Mouse (Mus musculus) Muller cell, postnatal 12 days (primary cell): ENCODE results near the gene Hspg2.
A peak's percentile ranks its signal among the peaks of the same experiment; 100 is the strongest.
"Not testable (repeated sequence)": the region's sequence is repeated elsewhere in the genome, so short reads cannot be mapped to it uniquely, and the experiment has no call there.

Experiments
- DNase-seq: peaks from one replicate; pipeline ENCODE4 v3.0.0-alpha.2; 2015; ENCODE audit errors: inconsistent ontology term

Hspg2 gene

DNA sequence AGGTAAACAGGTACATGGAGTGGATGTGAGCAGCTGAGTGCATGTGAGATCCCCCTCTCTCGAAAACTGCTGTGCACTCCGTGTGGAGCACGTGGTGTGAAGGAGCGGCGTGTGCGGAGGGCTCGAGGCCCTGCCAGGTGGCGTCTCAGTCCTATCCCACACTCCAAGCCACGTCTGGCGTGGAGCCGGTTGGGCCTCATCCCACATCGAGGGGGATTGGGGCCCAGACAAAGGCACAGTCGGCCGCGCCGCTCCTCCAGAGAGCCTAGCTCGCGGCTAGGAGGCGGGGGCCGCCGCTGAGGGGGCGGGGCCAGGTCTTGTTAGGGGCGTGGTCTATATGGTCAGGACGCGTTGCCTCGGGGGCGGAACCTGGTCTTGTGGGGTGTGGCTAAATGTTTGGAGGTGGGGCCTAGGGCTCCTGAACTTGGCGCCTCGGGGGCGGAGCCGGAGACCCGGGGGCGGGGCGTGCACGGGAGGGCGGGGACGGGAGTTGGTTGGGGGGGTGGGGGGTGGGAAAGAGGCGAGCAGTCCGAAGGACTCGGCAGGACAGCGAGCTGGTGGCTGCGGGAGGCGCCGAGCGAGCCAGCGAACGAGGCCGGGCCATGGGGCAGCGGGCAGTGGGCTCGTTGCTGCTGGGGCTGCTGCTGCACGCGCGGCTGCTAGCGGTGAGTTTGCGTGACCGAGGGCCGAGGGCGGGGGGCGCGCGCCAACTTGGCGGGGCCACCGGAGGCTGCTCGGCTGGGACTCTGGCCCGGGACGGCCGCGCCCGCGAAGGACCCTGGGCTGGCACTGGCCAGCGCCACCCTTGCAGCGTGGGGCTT, at the start of gene Hspg2:
TSS of gene Hspg2 (plus strand) at position 510 of the 821 bp plus-strand sequence.
- peak; percentile 98 for DNase-seq

DNA sequence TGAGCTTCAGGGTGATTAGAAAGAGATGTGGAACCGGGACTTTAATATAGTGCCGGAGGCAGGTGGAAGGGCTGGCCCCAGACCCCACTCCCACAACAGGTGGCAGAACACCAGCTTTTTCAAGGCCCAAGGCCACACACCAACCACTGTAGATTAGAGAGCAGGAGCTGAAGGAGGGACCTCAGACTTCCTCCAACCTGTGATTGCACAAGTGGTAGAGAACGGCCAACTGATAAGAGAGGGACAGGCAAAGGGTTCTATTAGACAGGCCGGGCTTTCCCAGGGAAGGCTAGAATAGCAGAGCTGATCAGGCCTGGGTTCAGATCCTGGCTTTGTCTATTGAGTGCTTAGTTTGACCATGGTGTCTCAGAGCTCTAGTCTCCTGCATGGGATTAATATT, 38.1 kb upstream of the Hspg2 start, which contains the start of gene Cela3b:
TSS of gene Cela3b (minus strand) at position 39 of the 400 bp plus-strand sequence.
- DNase-seq = no peak

DNA sequence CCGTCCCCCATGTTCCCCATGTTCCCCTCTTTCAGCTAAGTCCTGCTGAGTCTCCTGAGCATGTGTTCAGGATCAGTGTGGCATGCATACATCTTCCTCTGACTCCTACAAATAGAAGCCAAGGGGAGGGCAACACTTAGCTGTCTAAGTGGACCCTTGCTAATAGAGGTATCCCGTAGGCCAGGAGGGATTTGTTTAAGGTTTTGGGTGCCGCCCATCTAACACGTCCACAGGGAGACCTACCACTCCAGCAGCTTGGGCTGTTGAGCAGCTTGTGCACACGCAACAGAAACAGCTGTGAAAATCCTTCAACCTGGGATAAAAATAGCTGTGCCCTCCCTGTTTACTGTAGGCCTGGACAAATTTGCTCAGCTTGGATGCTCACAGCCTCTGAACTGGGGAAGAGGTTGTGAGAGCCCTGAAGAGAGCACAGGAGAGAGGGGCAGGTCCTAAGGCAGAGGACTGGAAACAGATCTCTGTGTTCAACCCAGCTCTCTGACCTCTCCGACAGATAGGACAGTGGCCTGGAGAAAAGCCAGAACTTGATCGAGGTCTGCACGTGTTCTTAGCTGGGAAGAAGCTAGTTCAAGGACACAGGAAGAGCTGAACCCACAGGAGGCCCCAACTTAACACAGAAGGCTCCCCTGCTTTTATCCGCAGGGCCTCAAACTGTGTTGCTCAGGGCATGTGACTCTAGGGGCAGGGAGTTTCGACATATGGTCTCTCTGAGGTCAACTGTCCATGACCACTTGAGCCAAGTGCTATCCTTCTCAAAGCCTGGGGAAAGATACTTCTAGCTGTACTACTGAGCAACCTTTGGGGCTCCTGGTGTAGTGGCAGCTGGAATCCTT, 35.6 kb upstream of the Hspg2 start:
- not testable (repeated sequence) for DNase-seq

DNA sequence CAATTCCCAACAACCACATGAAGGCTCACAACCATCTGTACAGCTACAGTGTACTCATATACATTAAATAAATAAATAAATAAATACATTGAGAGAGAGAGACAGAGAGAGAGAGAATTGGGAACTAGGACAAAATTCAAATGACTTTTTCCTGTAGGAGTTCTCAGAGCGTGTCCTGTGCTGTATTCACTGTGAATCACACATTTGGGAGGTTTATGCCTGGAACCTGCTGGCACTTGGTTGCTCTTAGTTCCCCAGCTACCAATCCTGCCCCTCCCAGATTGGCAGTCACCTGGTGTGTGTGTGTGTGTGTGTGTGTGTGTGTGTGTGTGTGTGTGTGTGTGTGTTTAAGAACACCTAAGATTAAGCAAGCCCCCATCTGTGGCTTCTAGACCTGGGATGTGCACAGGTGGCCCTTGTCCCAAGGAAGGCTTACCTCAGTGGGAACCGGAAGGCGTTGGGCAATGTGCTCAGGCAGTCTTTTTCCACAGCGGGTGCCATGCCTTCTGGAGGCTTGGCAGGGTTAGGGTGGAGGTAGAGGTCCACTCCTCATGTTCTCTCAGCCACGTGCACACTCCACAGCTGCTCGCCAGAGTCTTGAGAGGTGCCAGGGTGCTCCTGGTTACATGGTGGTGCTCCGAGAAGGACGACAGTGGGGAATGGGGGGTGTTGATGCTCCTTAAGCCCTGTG, 31.4 kb upstream of the Hspg2 start:
- no peak for DNase-seq

DNA sequence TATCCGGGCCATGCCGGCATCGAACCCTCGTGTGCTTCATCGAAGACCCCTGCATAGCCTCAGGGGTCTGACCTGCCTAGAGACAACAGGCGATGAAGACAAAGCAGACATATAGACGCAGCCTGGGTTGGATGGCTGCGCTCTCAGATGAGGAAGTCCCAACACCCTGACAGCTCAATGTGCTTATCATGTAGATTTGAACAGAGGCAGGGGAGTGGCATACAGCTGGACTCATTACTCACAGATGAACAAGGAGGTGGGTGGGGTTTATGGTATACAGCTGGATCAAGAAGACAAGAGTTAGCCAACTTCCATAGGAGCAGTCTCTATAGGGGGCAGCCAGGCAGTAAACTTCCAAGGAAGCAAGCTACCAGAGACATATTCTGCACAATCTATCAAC, 29.7 kb upstream of the Hspg2 start:
- no peak for DNase-seq

DNA sequence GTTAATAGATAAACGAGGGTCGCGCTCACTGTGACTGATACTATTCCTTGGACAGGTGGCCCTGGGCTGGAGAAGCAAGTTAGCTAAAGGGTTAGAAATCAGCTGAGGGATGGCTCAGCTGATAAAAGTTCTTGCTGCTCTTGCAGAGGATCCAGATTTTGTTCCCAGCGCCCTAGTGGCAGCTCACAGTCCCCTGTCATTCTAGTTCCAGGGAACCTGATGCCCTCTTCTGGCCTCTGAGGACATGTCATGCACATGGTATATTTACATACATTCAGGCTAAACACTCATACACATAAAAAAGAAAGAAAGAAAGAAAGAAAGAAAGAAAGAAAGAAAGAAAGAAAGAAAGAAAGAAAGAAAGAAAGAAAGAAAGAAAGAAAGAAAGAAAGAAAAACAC, 27.2 kb upstream of the Hspg2 start:
- no peak for DNase-seq

DNA sequence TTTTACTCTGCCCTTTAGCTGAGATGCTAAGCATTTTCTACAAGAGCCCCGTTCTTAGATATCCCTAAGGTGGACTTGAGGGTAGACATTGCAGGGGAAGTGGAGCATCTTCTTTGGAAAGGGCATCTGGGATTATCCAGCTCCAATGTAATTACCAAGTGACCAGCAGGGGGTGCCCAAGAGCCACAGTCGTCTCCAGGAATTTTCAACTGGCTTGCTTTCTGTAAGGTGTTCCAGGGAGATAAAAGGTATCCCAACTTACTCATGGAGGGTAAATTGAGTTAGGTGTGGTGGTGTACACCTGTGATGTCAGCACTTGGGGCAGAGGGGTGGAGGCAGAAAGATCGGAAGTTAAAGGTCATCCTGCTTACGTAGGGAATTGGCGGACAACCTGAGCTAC, 24.9 kb upstream of the Hspg2 start:
- peak; percentile 65 for DNase-seq

DNA sequence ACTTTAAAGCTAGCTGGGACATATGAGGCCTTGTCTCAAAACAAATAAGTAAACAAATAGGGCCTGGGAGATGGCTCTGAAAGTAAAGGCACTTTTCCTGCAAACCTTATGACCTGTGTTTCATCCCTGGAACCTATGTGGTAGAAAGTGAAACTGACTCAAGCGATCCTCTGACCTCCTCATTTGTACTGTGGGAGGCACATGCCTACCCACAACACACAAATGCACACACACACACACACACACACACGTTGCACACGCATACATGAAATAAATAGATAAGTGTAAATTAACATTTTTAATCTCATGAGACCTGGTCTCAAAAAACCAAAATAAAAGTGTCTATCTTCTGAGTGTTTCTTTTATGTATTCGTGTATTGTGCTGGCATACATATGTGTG, 22.7 kb upstream of the Hspg2 start:
- DNase-seq = no peak

DNA sequence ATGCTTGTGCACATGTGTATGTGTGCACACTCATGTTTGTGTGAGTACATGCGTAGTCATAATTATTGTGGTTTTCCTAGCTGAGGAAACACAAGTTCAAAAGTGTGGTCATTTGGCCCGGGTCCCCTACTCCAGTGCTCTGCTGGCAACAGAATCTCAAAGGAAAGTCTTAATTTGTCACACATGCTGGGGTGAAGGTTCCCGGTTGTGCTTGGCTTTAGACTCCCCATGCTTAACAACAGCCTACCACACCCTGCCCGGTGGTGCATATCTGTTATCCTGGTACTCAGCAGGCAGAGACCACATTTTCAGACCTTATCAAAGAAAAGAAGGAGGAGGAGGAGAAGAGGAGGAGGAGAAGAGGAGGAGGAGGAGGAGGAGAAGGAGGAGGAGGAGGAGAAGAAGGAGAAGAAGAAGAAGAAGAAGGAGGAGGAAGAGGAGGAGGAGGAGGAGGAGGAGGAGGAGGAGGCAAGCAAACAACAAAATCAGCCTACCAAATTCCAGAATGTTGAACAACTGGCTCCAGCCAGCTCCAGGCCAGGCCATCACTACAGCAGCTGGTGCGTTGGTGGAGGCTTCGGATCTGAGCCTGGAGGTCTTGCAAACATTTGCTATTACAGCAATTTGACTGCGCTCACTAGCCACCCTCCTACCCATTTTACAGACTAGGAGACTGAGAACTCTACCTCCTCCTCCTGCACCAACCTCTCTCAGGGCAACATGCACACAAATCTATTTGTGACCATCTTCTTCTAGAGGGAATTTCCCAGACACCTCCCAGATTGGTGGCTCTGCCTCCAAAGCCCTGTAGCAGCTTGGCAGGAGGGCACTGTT, 21.0 kb upstream of the Hspg2 start:
- peak; percentile 31 for DNase-seq

DNA sequence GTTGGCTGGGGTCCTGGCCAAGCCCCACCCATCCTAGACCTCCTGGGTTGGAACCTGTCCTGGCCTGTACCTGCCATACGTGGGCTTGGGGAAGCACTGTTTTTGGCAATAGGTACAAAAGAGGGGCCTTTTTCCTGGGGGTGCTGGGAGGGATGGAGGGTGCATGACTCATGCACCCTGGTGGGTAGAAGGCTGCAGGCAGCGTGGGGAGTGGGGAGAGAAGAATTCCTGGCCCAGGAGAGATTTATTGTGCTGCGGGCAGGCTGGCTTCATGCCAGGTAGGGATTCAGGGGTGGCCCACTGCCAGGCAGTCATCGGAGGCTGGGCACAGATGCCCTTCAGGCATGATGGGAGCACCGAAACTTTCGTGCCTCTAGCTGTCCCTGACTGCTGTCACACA, 20.4 kb upstream of the Hspg2 start:
- DNase-seq = peak; percentile 93

DNA sequence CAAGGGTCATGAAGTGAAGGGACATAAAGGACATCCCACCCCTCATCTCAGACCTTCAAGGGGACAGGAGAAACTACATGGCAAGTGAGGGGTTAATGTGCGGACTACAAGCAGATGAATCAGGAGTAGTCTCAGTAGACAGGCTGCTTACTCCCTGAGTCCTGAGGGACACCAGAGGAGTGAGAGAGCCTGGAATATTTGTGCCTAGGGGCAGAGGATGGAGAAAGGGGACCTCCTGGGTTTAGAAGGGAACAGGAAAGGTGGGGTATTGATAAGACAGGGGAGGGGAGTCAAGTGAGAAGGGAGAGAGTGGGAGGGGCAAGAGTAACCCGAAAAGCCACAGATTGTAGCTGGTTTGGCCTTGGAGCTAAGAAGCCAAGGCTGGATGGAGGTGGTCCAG, 19.9 kb upstream of the Hspg2 start:
- no peak for DNase-seq

DNA sequence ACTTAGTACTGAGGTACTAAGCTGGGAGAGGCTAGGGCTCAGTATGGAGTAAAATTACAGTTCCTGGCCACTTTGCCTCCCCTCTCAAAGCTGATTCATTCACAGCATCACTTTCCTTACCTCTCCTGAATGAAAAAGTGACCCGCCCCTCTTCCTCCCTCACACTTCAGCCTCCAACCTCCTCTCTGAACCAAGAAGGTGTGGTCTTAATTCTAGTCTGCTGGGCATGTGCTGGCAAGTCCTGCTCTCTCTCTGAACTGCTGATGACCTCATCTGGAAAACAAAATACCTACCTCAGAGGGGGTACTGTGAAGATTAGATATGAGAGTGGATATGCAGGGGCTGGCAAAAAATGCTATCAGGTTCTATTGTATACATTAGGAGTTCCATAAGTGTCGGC, 19.4 kb upstream of the Hspg2 start:
- peak; percentile 62 for DNase-seq

DNA sequence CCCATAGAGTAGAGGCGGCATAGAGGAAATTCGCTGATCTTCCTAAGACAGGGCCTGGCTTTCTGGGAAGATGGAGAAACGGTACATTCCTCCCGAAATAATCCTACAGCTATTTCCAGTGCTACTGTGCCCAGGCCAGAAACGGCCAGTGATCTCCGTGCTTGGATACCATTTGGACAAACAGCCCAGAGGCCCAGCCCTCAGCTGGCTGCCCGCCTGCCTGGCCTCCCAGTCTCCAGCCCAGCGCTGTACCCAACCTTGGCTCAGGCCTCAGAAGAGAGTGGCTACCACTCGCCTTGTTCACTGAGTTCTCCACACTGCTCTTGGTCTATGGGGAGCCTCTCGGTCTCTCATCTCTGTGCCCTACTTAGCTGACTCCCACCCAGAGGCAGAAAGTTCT, 18.9 kb upstream of the Hspg2 start:
- peak; percentile 48 for DNase-seq

DNA sequence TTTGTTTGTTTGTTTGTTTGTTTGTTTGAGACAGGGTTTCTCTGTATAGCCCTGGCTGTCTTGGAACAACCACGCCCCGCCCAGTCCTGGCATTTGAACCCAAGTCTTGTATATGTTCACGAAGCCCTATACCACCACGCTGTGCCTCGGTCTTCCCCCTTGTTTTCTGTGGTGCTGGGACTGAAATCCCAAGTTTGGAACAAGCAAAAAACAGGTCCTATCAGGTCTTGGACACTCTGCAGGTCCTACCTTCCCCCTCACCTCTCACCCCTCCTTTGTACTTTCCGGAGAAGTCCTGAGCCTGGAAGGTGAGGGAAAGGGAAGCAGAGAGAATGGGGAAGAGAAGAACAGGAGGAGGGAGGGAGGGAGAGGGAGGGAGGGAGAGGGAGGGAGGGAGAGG, 16.4 kb upstream of the Hspg2 start:
- no peak for DNase-seq

DNA sequence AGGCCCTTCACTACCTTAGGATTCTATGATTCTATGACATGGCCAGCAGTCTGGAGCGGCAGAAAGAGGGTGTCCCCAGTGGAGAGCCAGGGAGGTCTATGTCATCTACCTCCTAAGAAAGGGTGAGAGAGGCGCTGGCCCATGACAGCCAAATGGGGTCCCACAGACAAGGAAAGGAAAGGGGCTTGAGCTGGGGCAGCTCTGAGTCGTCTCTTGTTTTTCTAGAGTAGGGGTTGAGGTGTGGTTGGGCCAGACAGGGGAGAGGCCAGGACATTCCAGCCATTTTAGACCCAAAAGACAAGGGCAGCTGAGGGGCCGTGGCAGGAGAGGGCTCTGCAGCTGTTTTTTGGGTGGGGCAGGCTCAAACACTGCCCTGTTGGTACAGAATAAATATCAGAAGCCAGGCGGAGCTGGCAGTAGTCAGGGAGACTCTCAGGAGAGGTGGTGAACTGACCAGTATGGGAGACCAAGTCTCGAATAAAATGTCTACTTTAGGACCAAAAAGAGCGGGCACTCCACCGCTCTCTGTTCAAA, 15.3 kb upstream of the Hspg2 start, which contains the start of gene 1700013G24Rik:
TSS of gene 1700013G24Rik (plus strand) at position 51 of the 534 bp plus-strand sequence.
- DNase-seq = no peak

DNA sequence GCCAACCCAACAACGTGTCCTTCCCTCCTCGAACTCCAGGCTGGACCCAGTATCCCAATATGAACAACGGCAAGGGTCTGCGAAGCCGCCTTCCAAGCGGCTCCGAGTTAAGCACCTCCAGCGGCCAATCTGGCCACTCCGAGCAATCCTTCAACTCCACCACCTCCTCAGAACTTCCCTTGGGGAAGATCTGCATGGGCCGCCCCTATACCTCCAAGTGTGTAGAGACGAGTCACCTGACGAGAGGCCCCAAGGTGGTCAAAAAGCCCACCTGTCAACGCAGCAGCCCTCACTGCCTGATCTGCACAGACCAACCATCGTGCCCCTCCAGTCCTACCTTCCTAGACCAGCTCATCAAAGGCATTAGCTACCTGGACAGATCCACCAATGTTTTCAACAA, 14.0 kb upstream of the Hspg2 start:
- DNase-seq = no peak

DNA sequence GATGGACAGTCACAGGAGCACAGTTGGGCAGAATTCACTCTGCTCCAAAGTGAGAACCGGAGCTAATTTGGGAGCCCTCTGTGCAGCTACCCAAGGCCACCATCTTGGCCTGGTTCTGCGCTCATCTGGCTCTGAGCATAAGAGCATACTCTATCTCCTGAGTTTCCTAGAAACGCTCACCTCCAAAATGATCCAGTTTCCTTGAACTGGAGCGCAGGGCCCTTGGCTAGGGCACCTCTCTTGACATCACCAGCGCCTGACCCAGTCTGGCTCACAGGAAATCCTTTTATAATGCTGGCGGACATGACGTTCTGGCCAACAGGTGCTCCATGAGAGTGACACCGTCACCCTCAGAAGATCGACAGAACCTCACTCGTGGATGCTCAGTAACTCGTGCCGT, 12.0 kb upstream of the Hspg2 start:
- no peak for DNase-seq

DNA sequence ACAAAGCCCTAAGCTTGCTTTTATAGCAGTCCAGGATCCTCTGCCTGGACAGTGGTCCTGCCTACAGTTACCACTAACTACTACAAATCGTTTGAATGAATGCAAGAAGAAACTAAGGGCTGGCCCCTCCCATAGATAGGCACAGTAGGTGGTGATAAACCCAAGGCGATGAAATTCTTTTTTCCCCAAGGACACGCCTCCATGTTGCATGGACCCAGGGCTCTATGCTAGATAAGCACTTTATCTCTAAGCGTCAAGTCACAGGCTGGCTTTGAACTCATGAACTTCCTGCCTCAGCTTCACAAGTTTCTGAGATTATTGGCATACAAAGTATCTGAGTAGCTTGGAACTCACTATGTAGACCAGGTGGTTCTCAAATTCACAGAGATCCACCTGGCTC, 11.3 kb upstream of the Hspg2 start:
- no peak for DNase-seq

DNA sequence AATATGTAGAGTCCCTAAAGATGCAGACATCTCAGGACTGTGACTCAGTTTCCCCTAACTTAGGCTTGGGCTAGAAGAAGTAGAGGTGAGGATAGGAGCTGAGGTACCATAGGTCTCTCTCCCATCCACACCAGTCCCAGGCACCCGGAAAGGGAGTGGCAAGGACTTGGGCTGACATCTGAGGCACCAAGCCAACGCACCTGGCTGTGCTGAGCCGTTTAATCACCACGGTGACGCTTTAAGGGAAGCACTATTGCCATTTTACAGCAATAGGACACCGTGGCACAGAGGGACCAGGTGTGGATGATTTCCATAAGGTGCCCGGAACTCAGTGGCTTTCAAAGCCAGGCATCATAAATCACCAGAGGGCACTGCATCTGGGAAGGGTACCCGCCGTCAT, 10.3 kb upstream of the Hspg2 start:
- no peak for DNase-seq

DNA sequence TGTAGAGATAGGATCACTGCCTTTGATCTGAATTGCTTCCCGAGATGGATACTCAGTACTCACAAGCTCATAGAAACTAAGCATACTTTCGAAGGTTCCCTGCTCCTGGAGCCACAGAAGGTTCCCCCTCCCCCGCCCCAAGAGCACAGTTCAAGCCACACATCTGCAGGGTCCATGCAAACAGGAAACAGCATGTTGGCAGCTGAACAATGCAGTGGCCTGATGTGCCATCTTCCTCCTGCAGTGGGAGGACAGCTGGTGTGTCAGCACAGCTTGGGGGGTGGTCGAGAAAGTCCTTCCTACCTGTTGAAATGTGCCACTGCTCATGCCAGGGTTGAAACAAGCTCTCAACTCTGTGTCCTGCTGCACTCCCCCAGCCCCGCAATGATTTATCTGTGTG, 9.7 kb upstream of the Hspg2 start:
- DNase-seq = no peak

DNA sequence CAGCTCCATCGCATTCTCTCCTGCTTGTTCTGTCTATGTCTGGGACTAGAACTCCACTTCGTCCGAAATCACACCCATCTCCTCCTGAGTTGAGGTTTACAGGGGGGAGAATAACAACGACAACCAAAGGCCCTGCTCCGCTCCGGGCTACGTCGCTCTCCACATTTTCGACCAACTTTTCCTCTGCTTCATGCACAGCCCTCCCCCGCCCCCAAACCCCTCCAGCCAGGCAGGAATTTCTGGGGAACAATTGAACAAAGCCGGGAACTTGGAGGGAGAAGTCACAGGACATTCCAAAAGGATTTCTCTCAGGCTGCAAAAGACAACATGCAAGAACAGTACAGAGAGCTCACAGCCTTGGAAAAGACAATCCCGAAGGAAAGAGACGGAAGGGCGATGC, 7.9 kb upstream of the Hspg2 start:
- DNase-seq = no peak
